Mouse (Mus musculus) liver, postnatal 0 days (tissue): Measurements from ENCODE around the gene Stac2.

ENCODE experiments used
- CTCF ChIP-seq: sonication (generic); IDR thresholded peaks from 2 replicates; pipeline ENCODE4 v1.5.1; 2016; ENCODE audit warnings: antibody characterized with exemption, low read depth
- EP300 ChIP-seq: IDR thresholded peaks from 2 replicates; pipeline ENCODE4 v1.6.1; 2016; ENCODE audit warnings: antibody characterized with exemption, low read depth, mild to moderate bottlenecking

- TF ChIP-seq EP300 (no peak), CTCF (no peak)
These were observed 33.3 kb upstream of the Stac2 start for GRCm38 (mm10) chr11:98086574-98086973.
